10 mouse cellular contexts compared by ENCODE assay signal in the genomic region with DNA sequence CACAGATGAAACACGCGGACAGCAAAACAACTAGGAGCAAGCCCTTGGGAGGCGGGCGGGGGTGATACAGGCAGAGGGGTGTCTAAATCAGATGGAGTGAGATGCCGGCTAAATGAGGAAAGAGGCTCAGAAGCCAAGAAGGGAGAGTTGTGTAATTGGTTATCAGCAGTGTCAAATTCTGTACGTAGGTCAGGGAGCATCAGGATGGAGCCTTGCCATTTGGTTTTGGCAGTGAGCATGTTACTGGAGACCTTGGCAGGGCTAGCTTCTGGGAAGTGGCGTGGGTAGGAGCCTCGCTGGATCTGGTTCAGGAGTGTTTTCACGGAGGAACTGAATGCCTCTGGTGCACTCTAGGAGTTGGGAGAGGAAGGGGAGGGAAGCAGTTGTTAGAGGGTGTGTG. TPM values are rescaled to one million over a fixed set of nuclear protein-coding genes. Genes with fewer than 3 reads are reported as not detected.
A peak's percentile ranks its signal among the peaks of the same experiment; 100 is the strongest.
DNase-seq lines count a peak whose midpoint lies in the region; ATAC-seq and TF ChIP-seq lines count a peak whose summit lies in the region.
"Had no signal": no experiment of that assay in that cellular context is flagged by ENCODE, and none has a peak within 500 bp of the region (broad histone marks: within the 10 kb centered on the region; RNA-seq: fewer than 3 reads in every experiment).

No protein-coding gene starts in this region.

- WGBS in forebrain, embryonic 16.5 days, result 72% methylated on average over 9 of the region's 9 CpGs
- 66% methylated on average over 9 of the region's 9 CpGs for WGBS in liver, embryonic 12.5 days (ENCODE audit: insufficient replicate concordance)
- 85% methylated on average over 9 of the region's 9 CpGs for WGBS in midbrain, embryonic 14.5 days

- H3K27ac ChIP-seq in layer of hippocampus, adult 2 months, result no peak overlapping the region
- no peak overlapping the region for H3K27ac ChIP-seq in forebrain, embryonic 16.5 days (ENCODE audit: low read length)
- no peak overlapping the region for H3K27ac ChIP-seq in liver, embryonic 12.5 days
- H3K27ac ChIP-seq in midbrain, embryonic 14.5 days (replicated peaks; ENCODE audit: low read depth, low read length), result no peak overlapping the region
- H3K27ac ChIP-seq: liver, embryonic 13.5 days had no signal

- ATAC-seq in forebrain, embryonic 16.5 days, result peak; percentile 71
- ATAC-seq in liver, embryonic 12.5 days, result no peak
- ATAC-seq in midbrain, embryonic 14.5 days (ENCODE audit: low FRiP score, low TSS enrichment), result no peak

- H3K4me3 ChIP-seq in layer of hippocampus, adult 2 months, result peak overlapping the region; percentile 51; the same call in 1 of the 2 replicates
- H3K4me3 ChIP-seq in forebrain, embryonic 16.5 days (replicated peaks; ENCODE audit: low read length), result no peak overlapping the region
- no peak overlapping the region for H3K4me3 ChIP-seq in liver, embryonic 12.5 days
- H3K4me3 ChIP-seq in midbrain, embryonic 14.5 days (replicated peaks; ENCODE audit: low read depth, low read length), result no peak overlapping the region
- H3K4me3 ChIP-seq: erythroblast, embryonic 14.5 days; liver, embryonic 13.5 days had no signal

- H3K27me3 ChIP-seq in forebrain, embryonic 16.5 days (replicated peaks; ENCODE audit: control insufficient read depth, insufficient read depth, low read length), result no peaks in the 10 kb centered on the region
- H3K27me3 ChIP-seq in liver, embryonic 12.5 days (replicated peaks), result no peaks in the 10 kb centered on the region
- no peaks in the 10 kb centered on the region for H3K27me3 ChIP-seq in midbrain, embryonic 14.5 days (ENCODE audit: control insufficient read depth, insufficient read depth, low read length)
- H3K27me3 ChIP-seq: liver, embryonic 13.5 days had no signal

- no peak overlapping the region for H3K9ac ChIP-seq in forebrain, embryonic 16.5 days (replicated peaks; ENCODE audit: low read depth, low read length)
- H3K9ac ChIP-seq in liver, embryonic 12.5 days, result no peak overlapping the region
- no peak overlapping the region for H3K9ac ChIP-seq in midbrain, embryonic 14.5 days (replicated peaks; ENCODE audit: low read length)
- H3K9ac ChIP-seq: liver, embryonic 13.5 days had no signal

- H3K4me1 ChIP-seq in forebrain, embryonic 16.5 days (replicated peaks; ENCODE audit: control insufficient read depth, insufficient read depth, low read length), result peaks cover 14% of the 10 kb centered on the region
- no peaks in the 10 kb centered on the region for H3K4me1 ChIP-seq in liver, embryonic 12.5 days
- no peaks in the 10 kb centered on the region for H3K4me1 ChIP-seq in midbrain, embryonic 14.5 days (ENCODE audit: control insufficient read depth, insufficient read depth, low read length)
- H3K4me1 ChIP-seq: liver, embryonic 13.5 days had no signal

- no peaks in the 10 kb centered on the region for H3K36me3 ChIP-seq in forebrain, embryonic 16.5 days (ENCODE audit: control insufficient read depth, insufficient read depth)
- no peaks in the 10 kb centered on the region for H3K36me3 ChIP-seq in liver, embryonic 12.5 days
- H3K36me3 ChIP-seq in midbrain, embryonic 14.5 days (ENCODE audit: control insufficient read depth, insufficient read depth, low read length), result no peaks in the 10 kb centered on the region
- H3K36me3 ChIP-seq: liver, embryonic 13.5 days had no signal

- H3K4me2 ChIP-seq in forebrain, embryonic 16.5 days (ENCODE audit: low read length), result no peak overlapping the region
- H3K4me2 ChIP-seq in liver, embryonic 12.5 days, result no peak overlapping the region
- H3K4me2 ChIP-seq in midbrain, embryonic 14.5 days (ENCODE audit: low read length), result no peak overlapping the region
- H3K4me2 ChIP-seq: liver, embryonic 13.5 days had no signal

- H3K9me3 ChIP-seq in forebrain, embryonic 16.5 days (ENCODE audit: control insufficient read depth, low read length), result no peaks in the 10 kb centered on the region
- no peaks in the 10 kb centered on the region for H3K9me3 ChIP-seq in liver, embryonic 12.5 days (replicated peaks)
- no peaks in the 10 kb centered on the region for H3K9me3 ChIP-seq in midbrain, embryonic 14.5 days (ENCODE audit: control insufficient read depth, low read length)
- H3K9me3 ChIP-seq: liver, embryonic 13.5 days had no signal

- DNase-seq in layer of hippocampus, adult 2 months (ENCODE audit: low spot score in 2 of 2), result no peak
- no peak for DNase-seq in layer of hippocampus, adult 9-11 months
- DNase-seq in adrenal gland, postnatal 25 days, result peak; percentile 62
- DNase-seq in kidney, postnatal 25 days, result peak; percentile 40 to 64
- peak; percentile 29 for DNase-seq in right cerebral cortex, postnatal 25 days
- DNase-seq in midbrain, embryonic 14.5 days, result no peak
- DNase-seq: liver, embryonic 13.5 days had no signal

- no peak for TF ChIP-seq CTCF in layer of hippocampus, adult 2 months (conservative IDR thresholded peaks at IDR 0.05)

RNA-seq across cellular contexts. Expression of gene Nrip1, which starts 58.7 kb away (rescaled TPM):
- 10 to 100 TPM; 56.1 to 60.0 TPM for total RNA-seq in layer of hippocampus, adult 2 months (2021)
- 77.2 and 97.1 TPM in 2 replicates for total RNA-seq in adrenal gland, postnatal 25 days (2021)
- polyA plus RNA-seq in forebrain, embryonic 16.5 days (2015; fragmentation: Nextera tagmentation; extraction: Ambion mirVana), result 38.7 and 44.4 TPM in 2 replicates
- polyA plus RNA-seq in liver, embryonic 12.5 days (2016; fragmentation: Nextera tagmentation; extraction: Ambion mirVana), result 32.0 and 32.1 TPM in 2 replicates
- polyA plus RNA-seq in midbrain, embryonic 14.5 days (2014; fragmentation: Nextera tagmentation; extraction: Ambion mirVana), result 28.9 and 34.7 TPM in 2 replicates

Comparison
In these comparisons a context has a peak if more than half of its experiments do, and no peak if none do; other contexts are left out.
1. DNase-seq: peak in adrenal gland, postnatal 25 days (single experiment), kidney, postnatal 25 days (2 of 2) and right cerebral cortex, postnatal 25 days (single experiment); none in layer of hippocampus, adult 2 months (0 of 2), layer of hippocampus, adult 9-11 months (single experiment) and midbrain, embryonic 14.5 days (single experiment).